Mouse (Mus musculus): ENCODE results near the gene Ube4b. TPM values are rescaled to one million over a fixed set of nuclear protein-coding genes. Genes with fewer than 3 reads are reported as not detected.

Ube4b gene
- polyA plus RNA-seq, 1 experiment from 2014 or later = 29.9 TPM

DNA sequence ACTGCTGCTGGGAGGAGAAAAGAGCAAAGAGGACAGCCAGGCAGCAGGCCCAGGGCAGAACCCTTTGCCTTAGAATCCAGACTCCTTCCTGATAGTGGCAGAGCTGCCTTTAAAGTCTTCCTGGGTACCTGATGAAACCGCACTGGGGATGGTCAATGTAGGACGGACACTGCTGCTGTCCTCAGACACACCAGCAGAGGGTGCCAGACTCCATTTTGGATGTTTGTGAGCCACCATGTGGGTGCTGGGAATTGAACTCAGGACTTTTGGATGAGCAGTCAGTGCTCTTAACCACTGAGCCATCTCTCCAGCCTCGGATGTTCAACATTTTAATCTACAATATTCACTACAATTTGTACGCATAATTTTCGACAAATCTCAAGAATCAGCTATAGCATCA, 96.1 kb downstream of the Ube4b start:
- whole genome bisulfite sequencing = 92% methylated on average over 5 of the region's 5 CpGs
- Histone ChIP-seq H3K4me1 (ENCODE audit: control insufficient read depth, insufficient read depth, low read length) (peaks cover 21% of the 10 kb centered on the region), H3K27me3 (ENCODE audit: control insufficient read depth, insufficient read depth, low read length) (no peaks in the 10 kb centered on the region), H3K9me3 (replicated peaks; ENCODE audit: control insufficient read depth, low read length) (no peaks in the 10 kb centered on the region), H3K9ac (ENCODE audit: low read length) (no peak overlapping the region), H3K27ac (ENCODE audit: low read length) (no peak overlapping the region), H3K4me2 (ENCODE audit: low read depth, low read length) (no peak overlapping the region), H3K36me3 (ENCODE audit: control insufficient read depth, insufficient read depth) (peaks cover 51% of the 10 kb centered on the region), H3K4me3 (ENCODE audit: low read length) (no peak overlapping the region)
- no peak for ATAC-seq (replicated peaks; ENCODE audit: extremely low read depth, insufficient read depth, low FRiP score)

DNA sequence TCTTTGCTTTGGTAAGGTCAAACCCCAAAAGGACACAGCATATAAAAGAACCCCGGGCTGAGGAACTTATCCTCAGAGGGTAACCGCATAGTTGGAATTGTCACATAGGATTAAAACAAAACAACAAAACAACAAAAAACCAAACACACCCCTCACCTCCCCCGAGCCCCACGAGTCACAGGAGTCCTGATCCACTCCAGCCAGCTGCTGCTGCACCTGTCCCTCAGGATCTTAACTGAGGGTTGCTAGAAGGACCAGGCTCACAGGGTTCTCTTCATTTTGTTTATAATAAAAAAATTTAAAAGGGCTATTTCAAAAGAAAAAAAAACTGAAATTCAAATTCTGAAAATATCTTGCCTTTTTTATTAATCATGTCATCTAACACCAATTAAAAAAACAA, 97.8 kb downstream of the Ube4b start:
- 88% methylated on average over 4 of the region's 4 CpGs for WGBS

GRCm38 (mm10) chr4:149327281-149327680, 99.3 kb downstream of the Ube4b start:
- ATAC-seq (replicated peaks; ENCODE audit: extremely low read depth, insufficient read depth, low FRiP score) = peak; percentile 53
- Histone ChIP-seq H3K9me3 (replicated peaks; ENCODE audit: control insufficient read depth, low read length) (no peaks in the 10 kb centered on the region), H3K27me3 (ENCODE audit: control insufficient read depth, insufficient read depth, low read length) (no peaks in the 10 kb centered on the region), H3K36me3 (ENCODE audit: control insufficient read depth, insufficient read depth) (peaks cover 32% of the 10 kb centered on the region), H3K9ac (ENCODE audit: low read length) (no peak overlapping the region), H3K27ac (ENCODE audit: low read length) (peak overlapping the region; percentile 41; the same call in 1 of the 2 replicates), H3K4me1 (ENCODE audit: control insufficient read depth, insufficient read depth, low read length) (peaks cover 43% of the 10 kb centered on the region), H3K4me3 (ENCODE audit: low read length) (no peak overlapping the region), H3K4me2 (ENCODE audit: low read depth, low read length) (no peak overlapping the region)
- WGBS = 42% methylated on average over 7 of the region's 7 CpGs

More for the DNA sequence above, 97.8 kb downstream of the Ube4b start:
- H3K27me3 ChIP-seq (ENCODE audit: control insufficient read depth, insufficient read depth, low read length) = no peaks in the 10 kb centered on the region
- peaks cover 41% of the 10 kb centered on the region for H3K36me3 ChIP-seq (ENCODE audit: control insufficient read depth, insufficient read depth)
- no peak overlapping the region for H3K4me3 ChIP-seq (ENCODE audit: low read length)
- no peak overlapping the region for H3K9ac ChIP-seq (ENCODE audit: low read length)
- H3K4me2 ChIP-seq (ENCODE audit: low read depth, low read length) = no peak overlapping the region
- H3K9me3 ChIP-seq (replicated peaks; ENCODE audit: control insufficient read depth, low read length) = no peaks in the 10 kb centered on the region
- H3K4me1 ChIP-seq (ENCODE audit: control insufficient read depth, insufficient read depth, low read length) = peaks cover 31% of the 10 kb centered on the region
- ATAC-seq (replicated peaks; ENCODE audit: extremely low read depth, insufficient read depth, low FRiP score) = no peak
- no peak overlapping the region for H3K27ac ChIP-seq (ENCODE audit: low read length)

DNA sequence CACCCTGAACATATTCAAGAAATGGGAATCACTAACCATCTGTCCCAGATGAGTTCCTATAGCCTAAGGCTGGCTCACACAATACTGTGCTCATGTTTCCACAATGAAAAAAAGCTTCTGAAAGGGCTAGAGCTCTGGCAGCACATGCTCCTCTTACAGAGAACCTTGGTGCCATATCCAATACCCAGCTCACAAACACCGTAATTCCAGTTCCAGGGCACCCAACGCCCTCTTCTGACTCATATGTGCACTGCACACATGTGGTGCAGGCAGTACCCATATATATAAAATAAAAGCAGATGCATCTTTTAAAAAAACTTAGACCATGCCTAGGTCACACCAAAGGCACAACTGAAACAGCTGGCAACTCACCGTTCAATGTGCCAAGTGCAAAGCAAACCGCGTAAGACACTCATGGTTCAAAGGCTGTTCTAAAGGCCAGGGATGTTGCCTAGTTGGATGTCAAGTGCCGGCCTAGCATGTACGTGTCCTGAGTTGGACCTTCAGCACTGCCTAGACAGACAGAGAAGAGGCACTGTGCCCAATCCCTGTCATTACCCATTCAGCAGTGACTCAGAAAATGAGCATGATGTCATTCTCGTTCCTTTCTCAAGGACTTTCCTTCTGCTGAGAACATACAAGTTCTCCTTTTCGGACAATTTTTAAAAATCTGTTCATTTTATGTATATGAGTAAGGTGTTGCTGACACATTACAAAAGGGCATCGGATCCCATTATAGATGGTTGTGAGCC, 101.0 kb downstream of the Ube4b start:
- H3K27me3 ChIP-seq (ENCODE audit: control insufficient read depth, insufficient read depth, low read length) = no peaks in the 10 kb centered on the region
- no peak overlapping the region for H3K4me3 ChIP-seq (ENCODE audit: low read length)
- 58% methylated on average over 10 of the region's 10 CpGs for WGBS
- no peaks in the 10 kb centered on the region for H3K9me3 ChIP-seq (replicated peaks; ENCODE audit: control insufficient read depth, low read length)
- no peak overlapping the region for H3K9ac ChIP-seq (ENCODE audit: low read length)
- H3K4me1 ChIP-seq (ENCODE audit: control insufficient read depth, insufficient read depth, low read length) = peaks cover 43% of the 10 kb centered on the region
- H3K27ac ChIP-seq (ENCODE audit: low read length) = peak overlapping the region; percentile 61
- H3K36me3 ChIP-seq (ENCODE audit: control insufficient read depth, insufficient read depth) = peaks cover 21% of the 10 kb centered on the region
- H3K4me2 ChIP-seq (ENCODE audit: low read depth, low read length) = no peak overlapping the region
- peak; percentile 69 for ATAC-seq (replicated peaks; ENCODE audit: extremely low read depth, insufficient read depth, low FRiP score)

- Histone ChIP-seq H3K27ac (ENCODE audit: low read length) (peak overlapping the region; percentile 85), H3K36me3 (ENCODE audit: control insufficient read depth, insufficient read depth) (peaks cover 5% of the 10 kb centered on the region; the same call in 1 of the 2 replicates), H3K9ac (ENCODE audit: low read length) (no peak overlapping the region), H3K4me2 (ENCODE audit: low read depth, low read length) (peak overlapping the region; percentile 34), H3K27me3 (ENCODE audit: control insufficient read depth, insufficient read depth, low read length) (no peaks in the 10 kb centered on the region), H3K4me3 (ENCODE audit: low read length) (no peak overlapping the region), H3K4me1 (ENCODE audit: control insufficient read depth, insufficient read depth, low read length) (peaks cover 49% of the 10 kb centered on the region), H3K9me3 (replicated peaks; ENCODE audit: control insufficient read depth, low read length) (no peaks in the 10 kb centered on the region)
- WGBS = 36% methylated on average over 16 of the region's 16 CpGs
- ATAC-seq (replicated peaks; ENCODE audit: extremely low read depth, insufficient read depth, low FRiP score) = peak; percentile 76
Observed at GRCm38 (mm10) chr4:149323730-149324129, 102.8 kb downstream of the Ube4b start.

- H3K9ac ChIP-seq (ENCODE audit: low read length) = 0 out of 2 replicates have a peak overlapping the region, but pooled peaks have one; percentile 9
- no peak overlapping the region for H3K4me2 ChIP-seq (ENCODE audit: low read depth, low read length)
- no peaks in the 10 kb centered on the region for H3K9me3 ChIP-seq (replicated peaks; ENCODE audit: control insufficient read depth, low read length)
- WGBS = 58% methylated on average over 6 of the region's 6 CpGs
- H3K27me3 ChIP-seq (ENCODE audit: control insufficient read depth, insufficient read depth, low read length) = no peaks in the 10 kb centered on the region
- ATAC-seq (replicated peaks; ENCODE audit: extremely low read depth, insufficient read depth, low FRiP score) = no peak
- peak overlapping the region; percentile 85 for H3K27ac ChIP-seq (ENCODE audit: low read length)
- no peak overlapping the region for H3K4me3 ChIP-seq (ENCODE audit: low read length)
- H3K36me3 ChIP-seq (ENCODE audit: control insufficient read depth, insufficient read depth) = no peaks in the 10 kb centered on the region
- H3K4me1 ChIP-seq (ENCODE audit: control insufficient read depth, insufficient read depth, low read length) = peaks cover 49% of the 10 kb centered on the region
Observed at GRCm38 (mm10) chr4:149322718-149323117, 103.8 kb downstream of the Ube4b start.

DNA sequence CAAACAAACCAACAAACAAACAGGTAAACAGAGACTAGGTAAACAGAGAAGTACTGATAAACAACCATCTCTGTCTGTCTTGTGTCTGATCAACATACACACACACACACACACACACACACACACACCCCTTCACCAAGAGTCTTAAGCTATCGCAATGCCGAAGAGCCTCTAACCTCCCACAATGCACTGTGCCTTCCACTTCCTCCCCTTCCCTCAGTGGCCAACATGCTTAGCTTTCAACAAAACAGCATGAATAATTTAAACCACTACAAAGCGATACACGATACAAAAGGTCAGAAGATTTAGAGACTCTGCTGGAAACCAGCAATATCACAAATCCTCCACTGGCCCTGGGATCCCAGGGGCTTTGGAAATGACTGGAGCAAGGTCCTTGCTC, 104.3 kb downstream of the Ube4b start:
- Histone ChIP-seq H3K9ac (ENCODE audit: low read length) (no peak overlapping the region), H3K27ac (ENCODE audit: low read length) (no peak overlapping the region), H3K27me3 (ENCODE audit: control insufficient read depth, insufficient read depth, low read length) (no peaks in the 10 kb centered on the region), H3K4me3 (ENCODE audit: low read length) (no peak overlapping the region), H3K36me3 (ENCODE audit: control insufficient read depth, insufficient read depth) (no peaks in the 10 kb centered on the region), H3K4me2 (ENCODE audit: low read depth, low read length) (no peak overlapping the region), H3K9me3 (replicated peaks; ENCODE audit: control insufficient read depth, low read length) (no peaks in the 10 kb centered on the region), H3K4me1 (ENCODE audit: control insufficient read depth, insufficient read depth, low read length) (peaks cover 44% of the 10 kb centered on the region)
- no peak for ATAC-seq (replicated peaks; ENCODE audit: extremely low read depth, insufficient read depth, low FRiP score)
- 82% methylated on average over 4 of the region's 4 CpGs for WGBS

GRCm38 (mm10) chr4:149319088-149319487, 107.5 kb downstream of the Ube4b start:
- Histone ChIP-seq H3K36me3 (ENCODE audit: control insufficient read depth, insufficient read depth) (no peaks in the 10 kb centered on the region), H3K27me3 (ENCODE audit: control insufficient read depth, insufficient read depth, low read length) (no peaks in the 10 kb centered on the region), H3K4me3 (ENCODE audit: low read length) (no peak overlapping the region), H3K9ac (ENCODE audit: low read length) (no peak overlapping the region), H3K4me1 (ENCODE audit: control insufficient read depth, insufficient read depth, low read length) (peaks cover 22% of the 10 kb centered on the region), H3K9me3 (replicated peaks; ENCODE audit: control insufficient read depth, low read length) (no peaks in the 10 kb centered on the region), H3K4me2 (ENCODE audit: low read depth, low read length) (no peak overlapping the region), H3K27ac (ENCODE audit: low read length) (peak overlapping the region; percentile 50; the same call in 1 of the 2 replicates)
- ATAC-seq (replicated peaks; ENCODE audit: extremely low read depth, insufficient read depth, low FRiP score) = no peak
- WGBS = 35% methylated on average over 9 of the region's 9 CpGs

- Histone ChIP-seq H3K4me2 (ENCODE audit: low read depth, low read length) (no peak overlapping the region), H3K27ac (ENCODE audit: low read length) (no peak overlapping the region), H3K4me3 (ENCODE audit: low read length) (no peak overlapping the region), H3K36me3 (ENCODE audit: control insufficient read depth, insufficient read depth) (no peaks in the 10 kb centered on the region), H3K9me3 (replicated peaks; ENCODE audit: control insufficient read depth, low read length) (no peaks in the 10 kb centered on the region), H3K9ac (ENCODE audit: low read length) (no peak overlapping the region), H3K4me1 (ENCODE audit: control insufficient read depth, insufficient read depth, low read length) (peaks cover 7% of the 10 kb centered on the region), H3K27me3 (ENCODE audit: control insufficient read depth, insufficient read depth, low read length) (no peaks in the 10 kb centered on the region)
- 72% methylated on average over 5 of the region's 5 CpGs for WGBS
- ATAC-seq (replicated peaks; ENCODE audit: extremely low read depth, insufficient read depth, low FRiP score) = no peak
Observed at GRCm38 (mm10) chr4:149317387-149317786, 109.2 kb downstream of the Ube4b start.

Measured in heart, embryonic 16.5 days (tissue).